Mouse (Mus musculus): ENCODE data around the gene Phf24. TPM values are rescaled to one million over a fixed set of nuclear protein-coding genes. Genes with fewer than 3 reads are reported as not detected.

Phf24 gene
- polyA plus RNA-seq, 1 experiment from 2014 or later: 45.8 TPM

DNA sequence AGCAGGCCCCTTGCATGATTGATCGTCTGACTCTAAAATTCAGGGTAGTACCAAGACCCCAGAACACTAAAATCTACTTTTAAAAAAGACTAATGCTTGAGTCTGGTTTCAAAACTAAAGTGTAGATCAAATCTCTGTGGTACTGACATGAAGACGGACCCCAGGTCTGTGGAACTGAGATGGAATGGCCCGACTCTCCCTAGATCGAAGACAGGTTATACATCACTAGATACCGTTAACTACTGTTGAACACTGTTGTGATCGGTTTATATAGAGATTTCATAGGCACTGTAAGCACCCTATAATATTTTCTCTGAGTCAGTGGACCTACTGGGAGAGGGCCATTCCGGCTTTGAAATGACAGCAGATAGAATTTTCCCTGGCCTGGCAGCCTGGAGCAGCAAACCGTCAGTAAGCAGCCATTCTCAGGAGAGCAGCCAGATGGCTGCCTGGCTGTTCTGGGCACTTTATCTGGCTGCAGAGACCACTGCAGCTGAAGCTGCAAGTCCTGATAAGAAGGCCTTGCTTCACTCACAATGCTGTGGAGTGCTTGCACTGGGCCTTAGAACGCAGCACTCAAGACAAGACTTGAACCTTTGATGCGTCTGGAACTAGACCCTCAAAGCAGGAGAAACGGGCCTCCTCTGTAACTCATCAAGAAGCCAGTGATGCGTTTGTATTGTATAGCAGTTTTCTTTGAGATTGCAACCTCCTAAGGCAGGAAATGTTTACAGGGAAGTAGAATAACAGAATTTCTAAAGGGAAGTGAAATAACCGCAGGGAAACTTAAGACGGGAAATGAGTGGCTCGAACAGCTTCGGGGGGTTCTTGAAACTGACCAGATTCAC is 36.4 kb upstream of the Phf24 start:
- Histone ChIP-seq H3K27ac (ENCODE audit: low read length) (0 out of 2 replicates have a peak overlapping the region, but pooled peaks have one; percentile 3), H3K9ac (ENCODE audit: low read depth, low read length) (no peak overlapping the region)

DNA sequence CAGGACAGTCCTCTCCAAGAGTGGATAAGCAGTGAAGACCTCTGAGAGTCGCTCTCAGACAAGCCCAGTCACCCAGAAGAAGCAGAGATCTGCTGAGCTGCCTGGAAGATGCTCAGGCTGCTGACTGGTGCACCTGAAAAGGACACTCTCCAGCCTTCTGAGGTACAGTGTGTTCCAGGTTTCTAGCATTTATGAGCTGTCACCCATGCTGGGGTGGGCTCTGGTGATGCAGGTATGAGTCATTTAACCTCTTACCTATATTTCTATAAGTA is 35.8 kb upstream of the Phf24 start:
- Histone ChIP-seq H3K4me1 (ENCODE audit: control insufficient read depth, insufficient read depth, low read length) (no peaks in the 10 kb centered on the region), H3K9me3 (replicated peaks; ENCODE audit: control insufficient read depth, low read length, poor library complexity, severe bottlenecking) (no peaks in the 10 kb centered on the region), H3K27ac (ENCODE audit: low read length) (no peak overlapping the region), H3K4me2 (ENCODE audit: low read length) (no peak overlapping the region), H3K4me3 (ENCODE audit: low read depth, low read length) (no peak overlapping the region), H3K9ac (ENCODE audit: low read depth, low read length) (no peak overlapping the region), H3K36me3 (ENCODE audit: control insufficient read depth, insufficient read depth, low read length) (no peaks in the 10 kb centered on the region), H3K27me3 (ENCODE audit: control insufficient read depth, insufficient read depth, low read depth, low read length) (no peaks in the 10 kb centered on the region)
- ATAC-seq: no peak
- 38% methylated on average over 1 of the region's 1 CpGs for WGBS

More for the DNA sequence above, 36.4 kb upstream of the Phf24 start:
- ATAC-seq: no peak
- H3K27me3 ChIP-seq (ENCODE audit: control insufficient read depth, insufficient read depth, low read depth, low read length): no peaks in the 10 kb centered on the region
- 77% methylated on average over 16 of the region's 16 CpGs for WGBS
- H3K36me3 ChIP-seq (ENCODE audit: control insufficient read depth, insufficient read depth, low read length): no peaks in the 10 kb centered on the region
- no peak overlapping the region for H3K4me2 ChIP-seq (ENCODE audit: low read length)
- no peaks in the 10 kb centered on the region for H3K9me3 ChIP-seq (replicated peaks; ENCODE audit: control insufficient read depth, low read length, poor library complexity, severe bottlenecking)
- H3K4me1 ChIP-seq (ENCODE audit: control insufficient read depth, insufficient read depth, low read length): no peaks in the 10 kb centered on the region
- H3K4me3 ChIP-seq (ENCODE audit: low read depth, low read length): no peak overlapping the region

DNA sequence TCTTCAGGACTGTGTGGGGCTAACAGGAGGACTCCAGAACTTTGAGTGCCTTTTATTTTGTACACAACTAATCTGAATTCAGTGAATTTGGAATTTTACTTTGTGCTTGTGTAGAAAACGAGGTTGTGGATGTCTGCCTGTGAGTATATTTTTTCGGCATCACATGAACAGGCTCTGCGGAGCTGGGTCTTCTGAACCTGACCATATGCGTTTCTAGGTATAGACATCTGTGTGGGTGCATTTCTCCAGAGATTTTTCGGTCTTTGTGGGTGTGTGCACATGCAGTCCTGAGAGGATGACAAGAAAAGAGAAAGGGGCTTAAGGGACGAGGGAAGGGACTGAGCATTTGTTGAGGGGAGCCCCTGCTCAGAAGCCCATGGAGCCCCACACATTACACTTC is 29.5 kb upstream of the Phf24 start:
- H3K4me3 ChIP-seq (ENCODE audit: low read depth, low read length): no peak overlapping the region
- no peaks in the 10 kb centered on the region for H3K27me3 ChIP-seq (ENCODE audit: control insufficient read depth, insufficient read depth, low read depth, low read length)
- WGBS: 89% methylated on average over 6 of the region's 6 CpGs
- H3K36me3 ChIP-seq (ENCODE audit: control insufficient read depth, insufficient read depth, low read length): no peaks in the 10 kb centered on the region
- H3K9me3 ChIP-seq (replicated peaks; ENCODE audit: control insufficient read depth, low read length, poor library complexity, severe bottlenecking): no peaks in the 10 kb centered on the region
- H3K4me1 ChIP-seq (ENCODE audit: control insufficient read depth, insufficient read depth, low read length): no peaks in the 10 kb centered on the region
- H3K27ac ChIP-seq (ENCODE audit: low read length): no peak overlapping the region
- no peak for ATAC-seq
- H3K9ac ChIP-seq (ENCODE audit: low read depth, low read length): no peak overlapping the region
- no peak overlapping the region for H3K4me2 ChIP-seq (ENCODE audit: low read length)

DNA sequence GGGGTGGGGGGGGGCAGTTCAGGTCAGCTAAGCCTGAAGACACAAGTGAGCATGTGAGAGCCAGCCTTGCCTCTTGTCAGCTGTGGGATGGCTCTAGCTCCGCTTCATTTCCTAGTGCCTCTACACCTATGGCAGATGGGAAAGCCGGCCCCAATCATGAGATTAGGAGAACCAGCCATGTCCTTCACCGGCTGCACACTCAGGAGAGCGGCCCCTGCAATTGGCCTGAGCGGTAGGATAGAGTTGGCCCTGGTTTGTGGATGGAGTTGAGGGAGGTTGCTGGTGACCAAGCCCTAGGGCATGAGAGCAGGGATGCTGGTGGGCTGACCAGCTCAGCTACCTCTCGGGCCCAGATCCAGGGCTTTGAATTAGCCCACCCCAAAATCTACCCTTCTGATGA is 27.7 kb upstream of the Phf24 start:
- Histone ChIP-seq H3K27ac (ENCODE audit: low read length) (no peak overlapping the region), H3K27me3 (ENCODE audit: control insufficient read depth, insufficient read depth, low read depth, low read length) (no peaks in the 10 kb centered on the region), H3K4me1 (ENCODE audit: control insufficient read depth, insufficient read depth, low read length) (no peaks in the 10 kb centered on the region), H3K36me3 (ENCODE audit: control insufficient read depth, insufficient read depth, low read length) (no peaks in the 10 kb centered on the region), H3K4me3 (ENCODE audit: low read depth, low read length) (no peak overlapping the region), H3K4me2 (ENCODE audit: low read length) (no peak overlapping the region), H3K9me3 (replicated peaks; ENCODE audit: control insufficient read depth, low read length, poor library complexity, severe bottlenecking) (no peaks in the 10 kb centered on the region), H3K9ac (ENCODE audit: low read depth, low read length) (no peak overlapping the region)
- WGBS: 94% methylated on average over 6 of the region's 6 CpGs
- ATAC-seq: no peak

DNA sequence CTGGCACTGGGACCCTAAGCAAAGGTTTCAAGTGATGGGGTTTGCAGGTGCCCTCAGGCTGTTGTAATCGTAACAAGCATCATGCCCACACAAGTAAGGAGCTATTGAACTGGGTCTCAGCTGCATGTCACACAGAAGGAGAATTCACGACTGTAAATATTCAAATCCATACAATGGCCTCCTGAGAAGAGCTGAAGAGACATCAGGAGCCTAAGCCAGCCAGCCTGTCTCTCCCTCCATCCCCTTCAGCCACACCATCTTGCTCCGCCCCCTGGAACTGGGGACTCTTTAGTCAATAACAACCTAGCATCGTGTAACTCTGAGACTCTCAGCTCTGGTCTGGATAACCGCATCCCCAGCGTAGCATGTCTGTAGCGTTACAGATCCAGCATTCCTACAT is 25.3 kb upstream of the Phf24 start:
- no peak overlapping the region for H3K9ac ChIP-seq (ENCODE audit: low read depth, low read length)
- no peak for ATAC-seq
- no peak overlapping the region for H3K4me2 ChIP-seq (ENCODE audit: low read length)
- H3K9me3 ChIP-seq (replicated peaks; ENCODE audit: control insufficient read depth, low read length, poor library complexity, severe bottlenecking): no peaks in the 10 kb centered on the region
- no peaks in the 10 kb centered on the region for H3K4me1 ChIP-seq (ENCODE audit: control insufficient read depth, insufficient read depth, low read length)
- H3K27ac ChIP-seq (ENCODE audit: low read length): no peak overlapping the region
- no peaks in the 10 kb centered on the region for H3K36me3 ChIP-seq (ENCODE audit: control insufficient read depth, insufficient read depth, low read length)
- WGBS: 67% methylated on average over 7 of the region's 7 CpGs
- no peak overlapping the region for H3K4me3 ChIP-seq (ENCODE audit: low read depth, low read length)
- H3K27me3 ChIP-seq (ENCODE audit: control insufficient read depth, insufficient read depth, low read depth, low read length): no peaks in the 10 kb centered on the region

DNA sequence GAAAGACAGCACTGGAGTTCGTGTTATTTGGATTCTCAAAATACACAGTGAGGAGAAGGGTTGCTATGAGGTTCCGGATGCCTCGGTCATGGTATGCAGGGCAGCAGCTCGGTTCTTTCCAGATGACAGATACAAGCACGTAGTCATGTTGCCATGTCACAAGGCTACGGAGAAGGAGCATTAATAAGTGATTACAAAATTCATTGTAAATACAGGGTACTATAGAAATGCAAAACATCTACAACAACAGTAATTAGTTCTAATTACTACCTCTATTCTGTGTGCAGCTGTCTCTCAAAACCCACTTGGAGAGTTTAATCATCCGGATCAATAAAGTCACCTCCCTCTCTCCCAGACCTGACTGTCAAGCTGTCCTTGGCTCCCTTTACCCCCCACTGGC is 21.3 kb upstream of the Phf24 start:
- Histone ChIP-seq H3K27ac (ENCODE audit: low read length) (no peak overlapping the region), H3K4me2 (ENCODE audit: low read length) (no peak overlapping the region), H3K4me1 (ENCODE audit: control insufficient read depth, insufficient read depth, low read length) (no peaks in the 10 kb centered on the region), H3K27me3 (ENCODE audit: control insufficient read depth, insufficient read depth, low read depth, low read length) (no peaks in the 10 kb centered on the region), H3K9me3 (replicated peaks; ENCODE audit: control insufficient read depth, low read length, poor library complexity, severe bottlenecking) (no peaks in the 10 kb centered on the region), H3K4me3 (ENCODE audit: low read depth, low read length) (no peak overlapping the region), H3K36me3 (ENCODE audit: control insufficient read depth, insufficient read depth, low read length) (no peaks in the 10 kb centered on the region), H3K9ac (ENCODE audit: low read depth, low read length) (no peak overlapping the region)
- WGBS: 54% methylated on average over 7 of the region's 7 CpGs
- ATAC-seq: no peak

DNA sequence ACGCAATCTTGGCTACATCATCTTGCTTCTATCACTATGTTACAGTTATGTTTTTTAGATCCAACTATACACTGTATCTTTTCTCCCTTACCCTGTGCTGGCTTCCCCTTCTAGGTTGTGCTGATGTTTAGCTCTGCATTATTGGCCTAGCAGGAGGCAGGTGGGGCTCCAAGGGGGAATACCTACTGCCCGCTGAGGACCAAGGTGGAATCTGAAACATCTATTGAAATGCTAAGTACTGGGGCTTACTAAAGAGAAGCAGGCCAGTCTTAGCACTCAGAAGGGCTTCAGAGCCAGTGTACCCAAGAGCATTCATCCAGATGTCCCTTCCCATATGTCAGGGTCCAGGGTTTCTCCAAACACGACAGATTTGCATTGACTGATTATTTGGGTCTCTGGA is 17.5 kb upstream of the Phf24 start:
- H3K9me3 ChIP-seq (replicated peaks; ENCODE audit: control insufficient read depth, low read length, poor library complexity, severe bottlenecking): no peaks in the 10 kb centered on the region
- H3K4me3 ChIP-seq (ENCODE audit: low read depth, low read length): no peak overlapping the region
- H3K9ac ChIP-seq (ENCODE audit: low read depth, low read length): no peak overlapping the region
- H3K27me3 ChIP-seq (ENCODE audit: control insufficient read depth, insufficient read depth, low read depth, low read length): no peaks in the 10 kb centered on the region
- H3K27ac ChIP-seq (ENCODE audit: low read length): no peak overlapping the region
- no peak overlapping the region for H3K4me2 ChIP-seq (ENCODE audit: low read length)
- no peak for ATAC-seq
- 28% methylated on average over 3 of the region's 3 CpGs for WGBS
- H3K4me1 ChIP-seq (ENCODE audit: control insufficient read depth, insufficient read depth, low read length): no peaks in the 10 kb centered on the region
- H3K36me3 ChIP-seq (ENCODE audit: control insufficient read depth, insufficient read depth, low read length): no peaks in the 10 kb centered on the region

DNA sequence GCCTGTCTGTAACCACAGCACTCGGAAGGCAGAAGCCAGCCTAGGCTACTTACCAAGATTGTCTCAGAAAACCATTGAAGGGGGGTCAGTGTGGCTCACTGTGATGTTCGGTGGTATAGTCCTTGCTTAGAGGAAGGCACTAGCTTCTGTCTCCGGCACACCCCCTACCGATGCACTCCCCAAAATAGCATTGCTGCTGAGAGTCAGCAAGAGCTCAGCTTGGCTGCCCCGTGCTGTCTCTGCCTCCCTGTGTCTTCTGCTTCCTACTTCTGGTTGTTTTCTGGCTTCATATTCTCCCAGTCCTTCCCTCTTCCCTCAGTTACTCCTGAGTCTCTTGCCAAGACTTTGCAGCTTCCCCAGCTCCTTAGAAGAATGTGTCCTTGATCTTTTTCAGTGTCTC is 15.6 kb upstream of the Phf24 start:
- no peak overlapping the region for H3K27ac ChIP-seq (ENCODE audit: low read length)
- no peaks in the 10 kb centered on the region for H3K4me1 ChIP-seq (ENCODE audit: control insufficient read depth, insufficient read depth, low read length)
- no peak overlapping the region for H3K4me2 ChIP-seq (ENCODE audit: low read length)
- H3K36me3 ChIP-seq (ENCODE audit: control insufficient read depth, insufficient read depth, low read length): no peaks in the 10 kb centered on the region
- 63% methylated on average over 5 of the region's 5 CpGs for WGBS
- H3K4me3 ChIP-seq (ENCODE audit: low read depth, low read length): no peak overlapping the region
- no peak for ATAC-seq
- H3K27me3 ChIP-seq (ENCODE audit: control insufficient read depth, insufficient read depth, low read depth, low read length): no peaks in the 10 kb centered on the region
- no peaks in the 10 kb centered on the region for H3K9me3 ChIP-seq (replicated peaks; ENCODE audit: control insufficient read depth, low read length, poor library complexity, severe bottlenecking)
- H3K9ac ChIP-seq (ENCODE audit: low read depth, low read length): no peak overlapping the region

DNA sequence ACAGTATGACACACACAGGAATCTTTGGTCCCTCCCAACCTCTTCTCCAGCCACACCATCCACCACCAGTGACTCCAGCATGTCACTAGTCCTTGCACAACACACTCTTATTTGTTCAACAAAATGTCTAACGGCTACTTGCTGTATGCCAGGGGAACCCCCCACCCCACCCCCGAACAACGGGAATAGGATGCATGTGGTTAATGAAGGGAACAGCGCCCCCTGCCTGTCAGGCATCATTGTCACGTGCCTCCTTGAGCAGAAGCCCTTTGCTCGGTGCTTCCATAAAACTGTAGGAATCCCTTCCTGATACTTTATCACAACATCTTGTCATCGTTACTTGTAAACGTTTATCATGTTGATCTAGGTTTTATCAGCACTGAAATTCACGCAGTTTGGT is 14.3 kb upstream of the Phf24 start:
- Histone ChIP-seq H3K9ac (ENCODE audit: low read depth, low read length) (no peak overlapping the region), H3K27me3 (ENCODE audit: control insufficient read depth, insufficient read depth, low read depth, low read length) (no peaks in the 10 kb centered on the region), H3K4me1 (ENCODE audit: control insufficient read depth, insufficient read depth, low read length) (no peaks in the 10 kb centered on the region), H3K4me3 (ENCODE audit: low read depth, low read length) (no peak overlapping the region), H3K4me2 (ENCODE audit: low read length) (no peak overlapping the region), H3K9me3 (replicated peaks; ENCODE audit: control insufficient read depth, low read length, poor library complexity, severe bottlenecking) (no peaks in the 10 kb centered on the region), H3K36me3 (ENCODE audit: control insufficient read depth, insufficient read depth, low read length) (no peaks in the 10 kb centered on the region), H3K27ac (ENCODE audit: low read length) (no peak overlapping the region)
- no peak for ATAC-seq
- 71% methylated on average over 9 of the region's 9 CpGs for WGBS
